Mouse (Mus musculus): ENCODE results near the gene Rbm38. TPM values are rescaled to one million over a fixed set of nuclear protein-coding genes. Genes with fewer than 3 reads are reported as not detected.

The Rbm38 gene
- 100 to 1,000 TPM; 143 to 197 (median 166) TPM for total RNA-seq (2022)

DNA sequence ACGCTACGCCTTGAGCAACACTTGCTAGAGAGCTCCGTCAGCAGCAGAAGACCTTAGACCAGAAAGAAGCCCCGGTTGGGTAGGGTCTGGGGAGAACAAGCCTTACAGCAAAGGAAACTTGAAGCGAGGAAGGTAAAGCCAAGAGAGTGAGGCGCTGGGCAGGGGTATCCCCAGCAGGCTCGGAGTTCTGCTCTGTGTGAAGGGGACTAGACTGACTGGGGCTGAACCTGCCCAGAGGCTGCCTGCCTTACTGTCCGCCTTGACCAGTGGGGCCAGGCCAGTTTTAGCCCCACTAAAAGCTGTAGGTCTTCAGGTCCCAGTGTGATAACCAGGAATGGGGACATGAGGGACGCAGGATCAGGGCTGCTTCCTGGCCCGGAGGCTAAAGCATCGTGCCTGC lies at the start of gene Rbm38:
Gene Rbm38, plus strand, starts transcription at position 69 of the 400 bp plus-strand sequence.
- no peak for DNase-seq (ENCODE audit: low spot score)

- no peak for DNase-seq (ENCODE audit: low spot score)
Observed at GRCm38 (mm10) chr2:172971865-172972264, 48.4 kb upstream of the Rbm38 start.

- DNase-seq (ENCODE audit: low spot score) = no peak
Observed at GRCm38 (mm10) chr2:172973806-172974565, 46.3 kb upstream of the Rbm38 start.

GRCm38 (mm10) chr2:172974701-172975100 lies 45.6 kb upstream of the Rbm38 start:
- no peak for DNase-seq (ENCODE audit: low spot score)

DNA sequence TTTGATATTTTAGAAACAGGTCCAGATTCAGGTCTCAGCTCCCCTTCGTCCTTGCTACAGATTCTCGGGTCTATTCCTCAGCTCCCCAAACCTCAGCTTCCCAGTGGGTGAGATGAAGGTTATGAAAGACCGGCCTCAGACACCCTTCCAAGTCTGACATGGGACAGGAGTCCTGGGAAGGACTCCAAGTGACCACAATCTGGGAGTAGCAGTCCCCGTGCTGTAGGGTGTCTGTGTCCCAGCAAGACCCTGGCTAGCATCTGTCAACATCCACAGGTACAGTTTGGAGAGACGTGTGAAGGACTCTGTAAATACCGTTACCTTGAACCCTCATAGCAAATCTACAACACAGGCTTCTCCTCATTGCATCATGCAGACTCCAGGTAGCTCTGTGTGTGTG lies 45.1 kb upstream of the Rbm38 start:
- peak; percentile 19 for DNase-seq (ENCODE audit: low spot score)

GRCm38 (mm10) chr2:172976661-172977238 lies 43.5 kb upstream of the Rbm38 start:
- DNase-seq (ENCODE audit: low spot score) = no peak

- no peak for DNase-seq (ENCODE audit: low spot score)
Observed at GRCm38 (mm10) chr2:172977409-172978130, 42.7 kb upstream of the Rbm38 start, which contains the start of gene Spo11. TSS of gene Spo11 (plus strand) at chr2:172977700.

GRCm38 (mm10) chr2:172978131-172978633 lies 42.1 kb upstream of the Rbm38 start:
- DNase-seq (ENCODE audit: low spot score) = no peak

DNA sequence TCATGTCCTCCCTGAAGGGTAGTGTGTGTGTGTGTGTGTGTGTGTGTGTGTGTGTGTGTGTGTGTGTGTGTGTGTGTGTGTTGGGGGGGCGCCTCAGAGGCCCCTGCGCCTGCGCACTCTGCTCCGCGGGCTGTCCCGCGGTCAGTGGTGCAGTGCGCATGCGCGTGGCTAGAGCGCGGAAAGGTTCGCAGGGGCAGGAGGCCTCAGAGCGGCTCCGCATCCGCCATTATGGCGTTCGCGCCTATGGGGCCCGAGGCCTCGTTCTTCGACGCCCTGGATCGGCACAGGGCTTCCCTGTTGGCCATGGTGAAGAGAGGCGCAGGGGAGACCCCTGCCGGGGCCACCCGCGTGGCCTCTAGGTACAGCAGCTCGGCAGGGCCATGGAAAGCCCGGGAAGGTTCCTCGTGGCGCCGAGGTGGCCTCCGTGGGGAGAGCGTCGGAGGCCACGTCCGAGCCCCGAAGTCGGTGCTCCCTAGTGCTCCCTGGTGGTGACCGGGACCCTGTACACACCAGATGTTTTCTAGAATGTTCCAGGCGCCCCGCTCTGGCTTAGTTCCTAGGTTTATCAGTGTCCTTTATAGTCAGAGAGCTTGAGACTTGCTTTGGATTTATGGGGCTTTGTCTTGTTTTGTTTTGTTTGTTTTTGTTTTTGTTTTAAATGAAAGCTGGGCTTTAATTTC lies 40.5 kb upstream of the Rbm38 start:
- no peak for DNase-seq (ENCODE audit: low spot score)

- DNase-seq (ENCODE audit: low spot score) = no peak
Observed at GRCm38 (mm10) chr2:172982776-172983561, 37.3 kb upstream of the Rbm38 start.

GRCm38 (mm10) chr2:172990161-172990560 lies 30.1 kb upstream of the Rbm38 start:
- DNase-seq (ENCODE audit: low spot score) = no peak

DNA sequence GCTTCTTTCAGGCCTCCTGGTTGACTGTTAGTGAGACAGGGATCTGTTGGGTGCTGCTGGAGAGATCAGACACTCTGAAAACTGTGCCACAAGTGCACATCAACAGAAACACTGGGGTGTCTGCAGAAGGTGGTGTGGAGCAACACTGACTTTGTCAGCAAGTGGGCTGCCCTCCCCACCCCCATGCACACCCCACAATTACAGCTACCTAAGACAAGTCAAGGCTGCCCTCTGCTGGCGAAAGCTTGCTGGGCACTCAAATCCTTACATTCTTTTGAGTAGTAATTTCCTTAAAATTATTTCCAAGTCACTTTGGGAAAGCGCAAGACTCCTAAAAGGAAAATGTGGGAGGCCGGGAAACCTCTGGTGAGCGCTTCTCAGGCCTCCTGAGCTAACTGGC lies 24.1 kb upstream of the Rbm38 start:
- DNase-seq (ENCODE audit: low spot score) = peak; percentile 48

- no peak for DNase-seq (ENCODE audit: low spot score)
Observed at GRCm38 (mm10) chr2:172997748-172998147, 22.6 kb upstream of the Rbm38 start.

GRCm38 (mm10) chr2:172998478-172998877 lies 21.8 kb upstream of the Rbm38 start:
- no peak for DNase-seq (ENCODE audit: low spot score)

DNA sequence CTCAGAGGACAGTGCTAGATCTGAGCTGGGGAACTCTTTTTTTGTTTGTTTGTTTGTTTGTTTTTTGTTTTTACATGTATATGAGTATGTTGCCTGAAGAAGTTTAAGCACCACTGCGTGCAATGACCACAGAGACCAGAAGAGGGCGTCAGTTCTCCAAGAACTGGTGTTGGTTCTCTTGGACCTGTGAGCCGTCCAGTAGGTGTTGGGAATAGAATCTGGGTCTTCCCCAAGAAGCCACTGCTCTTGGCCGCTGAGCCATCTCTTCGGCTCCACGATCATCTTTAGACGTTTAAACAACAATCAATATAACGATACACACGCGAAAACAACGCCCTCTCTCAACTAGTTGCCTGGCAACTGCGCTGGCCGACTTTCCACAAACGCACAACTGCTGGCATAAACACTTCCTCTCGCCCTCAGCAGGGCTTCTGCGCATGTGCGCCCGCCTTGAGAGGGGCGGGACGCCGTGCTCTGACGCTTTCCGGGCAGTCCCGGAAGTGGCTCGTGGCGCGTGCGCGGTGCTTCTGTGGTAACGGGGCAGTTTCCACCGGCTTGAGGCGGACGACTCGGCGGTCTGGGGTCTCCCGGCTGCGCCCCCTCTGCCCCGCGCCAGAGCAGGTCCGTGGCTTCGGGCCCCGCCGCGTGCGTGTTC lies 20.5 kb upstream of the Rbm38 start, which contains the start of gene Rae1:
Gene Rae1, plus strand, starts transcription at position 488 of the 655 bp plus-strand sequence.
- DNase-seq (ENCODE audit: low spot score) = peak; percentile 98

DNA sequence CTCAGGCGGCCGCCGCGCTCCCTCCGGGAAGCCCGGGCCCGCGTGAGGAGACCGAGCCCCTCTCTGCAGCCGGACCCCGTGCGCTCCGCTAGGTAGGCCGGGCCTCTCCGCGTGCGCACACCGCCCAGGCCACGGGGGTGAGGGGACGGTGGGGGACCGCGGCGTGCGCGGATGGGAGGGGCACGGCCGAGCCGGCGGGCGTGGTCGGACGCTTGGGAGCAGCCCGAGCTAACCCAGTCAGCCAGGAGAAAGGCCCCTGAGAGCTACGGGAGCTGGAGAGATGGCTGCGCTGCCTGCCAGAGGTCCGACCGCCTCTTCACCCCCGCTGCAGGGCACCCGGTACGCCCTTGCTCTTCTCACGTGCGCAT lies 20.0 kb upstream of the Rbm38 start:
- no peak for DNase-seq (ENCODE audit: low spot score)

DNA sequence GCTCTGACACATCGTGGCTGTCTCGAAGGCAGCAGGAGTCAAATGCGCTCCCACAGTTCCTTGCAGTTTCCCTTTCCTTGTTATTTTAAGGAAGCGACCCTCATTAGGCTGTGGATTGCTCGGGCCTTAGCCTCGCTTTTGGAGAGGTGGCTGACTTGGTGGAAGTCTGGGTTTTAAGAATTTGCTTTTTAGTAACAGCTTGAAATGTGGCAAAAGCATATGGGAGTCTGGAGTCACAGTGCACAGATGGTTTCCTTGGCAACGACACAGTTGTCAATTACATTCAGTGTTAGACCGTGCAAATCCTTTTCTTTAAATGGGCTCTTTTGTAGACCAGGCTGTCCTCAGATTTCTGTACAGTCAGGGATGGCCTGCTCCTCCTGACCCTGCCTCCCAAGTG lies 19.4 kb upstream of the Rbm38 start:
- no peak for DNase-seq (ENCODE audit: low spot score)

DNA sequence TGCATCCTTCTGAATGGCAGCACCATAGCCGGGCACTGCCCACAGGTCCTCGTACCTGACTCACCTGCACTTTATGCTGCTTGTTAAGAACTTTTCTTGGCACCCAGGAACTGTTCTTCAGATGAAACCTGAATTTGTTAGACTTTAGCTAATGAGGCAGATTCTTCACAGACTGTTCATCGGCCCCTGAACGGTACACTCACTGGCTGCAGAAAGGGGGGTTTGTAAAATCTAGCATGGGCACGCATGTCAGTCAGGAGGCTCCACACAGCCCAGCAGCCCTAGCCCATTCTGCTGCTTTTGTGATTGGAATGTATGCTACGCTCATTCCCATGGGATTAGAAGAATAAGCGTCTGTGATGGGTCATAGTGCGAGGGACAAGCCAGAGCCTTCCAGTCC lies 16.6 kb upstream of the Rbm38 start:
- DNase-seq (ENCODE audit: low spot score) = no peak

- no peak for DNase-seq (ENCODE audit: low spot score)
Observed at GRCm38 (mm10) chr2:173010220-173010717, 10.0 kb upstream of the Rbm38 start.

DNA sequence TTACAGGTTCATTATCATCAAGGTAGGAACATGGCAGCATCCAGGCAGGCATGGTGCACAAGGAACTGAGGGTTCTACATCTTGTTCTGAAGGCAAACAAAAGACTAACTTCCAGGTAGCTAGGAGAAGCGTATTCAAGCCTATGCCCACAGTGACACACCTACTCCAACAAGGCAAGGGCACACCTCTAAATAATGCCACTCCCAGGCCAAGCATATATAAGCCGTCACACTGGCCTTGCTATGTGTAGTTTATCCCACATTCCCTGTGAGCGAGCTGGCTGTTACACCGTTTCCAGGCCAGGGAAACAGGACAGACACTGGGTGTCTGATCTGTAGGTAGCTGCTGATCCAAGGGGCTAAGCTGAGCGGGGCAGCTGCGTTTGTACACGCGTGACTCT lies 8.9 kb upstream of the Rbm38 start:
- DNase-seq (ENCODE audit: low spot score) = no peak
